8 mouse cellular contexts compared by ENCODE assay signal in genomic region chr14:56886594-56887513, GRCm38 (mm10). TPM values are rescaled to one million over a fixed set of nuclear protein-coding genes. Genes with fewer than 3 reads are reported as not detected.
DNase-seq lines count a peak whose midpoint lies in the region; ATAC-seq and TF ChIP-seq lines count a peak whose summit lies in the region.
"Not testable (repeated sequence)": the region's sequence is repeated elsewhere in the genome, so short reads cannot be mapped to it uniquely, and the experiment has no call there.

Zmym2 (plus strand) TSS chr14:56886653.

- TF ChIP-seq POLR2A in MEL (IDR thresholded peaks at IDR 0.05; ENCODE audit: control insufficient read depth in 1 of 2, insufficient read depth in 1 of 2, low read depth in 1 of 2, low read length in 2 of 2, poor library complexity in 1 of 2), result 0 out of 4 replicates have a peak, but pooled peaks of 1 of the 2 experiments have one; percentile 5
- not testable (repeated sequence) for TF ChIP-seq POLR2A in cerebellum, adult 2 months (IDR thresholded peaks at IDR 0.05; ENCODE audit: borderline replicate concordance, insufficient read depth, low read length)

- WGBS in cerebellum, adult 2 months, result 1% methylated on average over 39 of the region's 87 CpGs
- WGBS in forebrain, postnatal 0 days, result 2% methylated on average over 44 of the region's 87 CpGs
- WGBS in lung, embryonic 14.5 days, result under 1% methylated on average over 48 of the region's 87 CpGs

- H3K36me3 ChIP-seq in MEL (ENCODE audit: control insufficient read depth in 1 of 2, insufficient read depth in 2 of 2, low read length in 2 of 2), result peaks cover 4 to 17% of the 10 kb centered on the region in 2 experiments; a peak in 3 of 4 replicates
- not testable (repeated sequence) for H3K36me3 ChIP-seq in forebrain, postnatal 0 days (ENCODE audit: insufficient read depth)
- H3K36me3 ChIP-seq in lung, embryonic 14.5 days (ENCODE audit: insufficient read depth), result peaks cover 28% of the 10 kb centered on the region

- intact Hi-C loops in heart, postnatal 36 days (cut with DNase I), result loop anchor here (5.0 to 10.0 kb wide), 3 partner anchors 110 to 312 kb away; partner anchors contain the start of genes Cenpj, Mphosph8, Parp4 and Pspc1

- peak within 1 kb of the TSS; percentile 98 for H3K9ac ChIP-seq in MEL (ENCODE audit: control insufficient read depth, low read depth, low read length, poor library complexity, severe bottlenecking)
- H3K9ac ChIP-seq in forebrain, postnatal 0 days, result peak within 1 kb of the TSS; percentile 95
- peak within 1 kb of the TSS; percentile 96 for H3K9ac ChIP-seq in lung, embryonic 14.5 days

- not testable (repeated sequence) for H3K9me3 ChIP-seq in MEL (replicated peaks; ENCODE audit: insufficient read depth, low read length); forebrain, postnatal 0 days (ENCODE audit: low read length); lung, embryonic 14.5 days (ENCODE audit: low read depth, low read length)

- not testable (repeated sequence) for H3K27me3 ChIP-seq in MEL (ENCODE audit: control insufficient read depth in 1 of 2, insufficient read depth in 2 of 2, low read length in 2 of 2); cerebellum, adult 2 months (ENCODE audit: control insufficient read depth, insufficient read depth, low read length); forebrain, postnatal 0 days (ENCODE audit: insufficient read depth, low read length); lung, embryonic 14.5 days (ENCODE audit: insufficient read depth, low read length)

- H3K27ac ChIP-seq in MEL (ENCODE audit: control insufficient read depth, low read depth, low read length), result peak within 1 kb of the TSS; percentile 95
- H3K27ac ChIP-seq in cerebellum, adult 2 months (ENCODE audit: insufficient read depth, low read length), result peak within 1 kb of the TSS; percentile 97
- H3K27ac ChIP-seq in forebrain, postnatal 0 days (ENCODE audit: low read depth, low read length), result peak within 1 kb of the TSS; percentile 99
- peak within 1 kb of the TSS; percentile 99 for H3K27ac ChIP-seq in lung, embryonic 14.5 days (ENCODE audit: low read depth)

- H3K4me2 ChIP-seq in forebrain, postnatal 0 days (ENCODE audit: low read depth), result peak within 1 kb of the TSS; percentile 65
- H3K4me2 ChIP-seq in lung, embryonic 14.5 days, result peak within 1 kb of the TSS; percentile 86

- TF ChIP-seq CTCF in MEL (IDR thresholded peaks at IDR 0.05 in 2 of 3, conservative IDR thresholded peaks at IDR 0.05 in 1 of 3; ENCODE audit: control insufficient read depth in 1 of 3, insufficient read depth in 1 of 3, low read depth in 2 of 3, low read length in 3 of 3, poor library complexity in 1 of 3, severe bottlenecking in 1 of 3), result peak; percentile 44 to 54 (median 54)
- peak; percentile 34 for TF ChIP-seq CTCF in cerebellum, adult 2 months (IDR thresholded peaks at IDR 0.05; ENCODE audit: borderline replicate concordance, insufficient read depth, low read depth, low read length)
- peak; percentile 60 for TF ChIP-seq CTCF in forebrain, postnatal 0 days (IDR thresholded peaks at IDR 0.05; ENCODE audit: low read depth)
- peak; percentile 62 for TF ChIP-seq CTCF in lung, embryonic 14.5 days (IDR thresholded peaks at IDR 0.05; ENCODE audit: low read depth)

- not testable (repeated sequence) for TF ChIP-seq RAD21 in MEL (IDR thresholded peaks at IDR 0.05; ENCODE audit: low read depth, low read length)

- peak within 1 kb of the TSS; percentile 66 to 79 for H3K4me3 ChIP-seq in MEL (ENCODE audit: control insufficient read depth in 1 of 2, insufficient read depth in 1 of 2, low read depth in 2 of 2, low read length in 2 of 2)
- peak within 1 kb of the TSS; percentile 94 for H3K4me3 ChIP-seq in cerebellum, adult 2 months (replicated peaks; ENCODE audit: insufficient read depth, low read depth, low read length)
- peak within 1 kb of the TSS; percentile 71 for H3K4me3 ChIP-seq in forebrain, postnatal 0 days (ENCODE audit: low read depth, low read length)
- peak within 1 kb of the TSS; percentile 85 for H3K4me3 ChIP-seq in lung, embryonic 14.5 days (ENCODE audit: low read depth, low read length)

- not testable (repeated sequence) for H3K4me1 ChIP-seq in MEL (ENCODE audit: control insufficient read depth in 1 of 2, insufficient read depth in 2 of 2, low read length in 2 of 2); cerebellum, adult 2 months (ENCODE audit: control insufficient read depth, insufficient read depth, low read length); lung, embryonic 14.5 days (ENCODE audit: insufficient read depth)
- H3K4me1 ChIP-seq in forebrain, postnatal 0 days (ENCODE audit: insufficient read depth), result peaks cover 12% of the 10 kb centered on the region

- TF ChIP-seq EP300 in MEL (IDR thresholded peaks at IDR 0.05; ENCODE audit: low read depth in 1 of 2, low read length in 2 of 2), result not testable (repeated sequence)

- H3K79me2 ChIP-seq in MEL (ENCODE audit: control insufficient read depth, insufficient read depth, low read length, poor library complexity), result peaks cover 27% of the 10 kb centered on the region

- peak; percentile 86 for DNase-seq in MEL (ENCODE audit: low read depth, low spot score)
- DNase-seq in cerebellum, adult 2 months, result peak; percentile 70 to 79
- DNase-seq in forebrain, postnatal 0 days, result peak; percentile 82
- peak; percentile 72 to 88 for DNase-seq in heart, postnatal 36 days
- DNase-seq in layer of hippocampus, adult 8-10 months (ENCODE audit: low spot score in 2 of 2), result peak; percentile 61 to 70
- DNase-seq in lung, embryonic 14.5 days, result peak; percentile 80
- DNase-seq in testis, postnatal 14 days (ENCODE audit: low spot score), result peak; percentile 80

- peak; percentile 13 for ATAC-seq in forebrain, postnatal 0 days
- ATAC-seq in lung, embryonic 14.5 days (ENCODE audit: insufficient read depth), result peak; percentile 22
- ATAC-seq in neutrophil, adult 5-6 weeks (ENCODE audit: extremely low read depth, insufficient number of reproducible peaks, low FRiP score, poor library complexity, severe bottlenecking), result peak; percentile 44

TF ChIP-seq in MEL, 35 proteins besides CTCF, POLR2A, EP300 and RAD21:
- peak; percentile 18; the same call in 1 of the 2 replicates for TF ChIP-seq SIN3A (IDR thresholded peaks at IDR 0.05; ENCODE audit: low read length)
- TF ChIP-seq MAZ (IDR thresholded peaks at IDR 0.05; ENCODE audit: low read depth, low read length), result peak; percentile 39; the same call in 1 of the 2 replicates
- TF ChIP-seq TBP (IDR thresholded peaks at IDR 0.05; ENCODE audit: low read depth, low read length), result 0 out of 2 replicates have a peak, but pooled peaks have one; percentile 26
- 0 out of 2 replicates have a peak, but pooled peaks have one; percentile 80 for TF ChIP-seq UBTF (IDR thresholded peaks at IDR 0.05; ENCODE audit: borderline replicate concordance, insufficient read depth, low read depth, low read length)

RNA-seq across cellular contexts. Expression of gene Zmym2, which starts in this region (rescaled TPM):
- total RNA-seq in MEL (2012; rRNA removed), result 9.8 and 12.2 TPM in 2 replicates
- 100 to 1,000 TPM in 1 of 2 experiments, 10 to 100 TPM in 1; 27.7 to 407 TPM for polyA plus RNA-seq in MEL (2012; ENCODE audit: insufficient read depth in 1 of 2, insufficient read length in 2 of 2, low read depth in 1 of 2, low replicate concordance in 2 of 2, missing spikeins in 1 of 2)
- 41.5 and 44.3 TPM in 2 replicates for polyA plus RNA-seq in cerebellum, adult 2 months (2012; rRNA removed)
- 55.5 and 79.9 TPM in 2 replicates for total RNA-seq in forebrain, postnatal 0 days (2014; rRNA removed)
- 24.2 and 29.9 TPM in 2 replicates for polyA plus RNA-seq in forebrain, postnatal 0 days (2015; fragmentation: Nextera tagmentation; extraction: Ambion mirVana)
- 10 to 100 TPM; 33.3 to 42.0 TPM for total RNA-seq in heart, postnatal 36 days (2021)
- total RNA-seq in layer of hippocampus, adult 8-10 months (2022), result 100 to 1,000 TPM in 1 of 4 experiments, 10 to 100 TPM in 3; 92.2 to 100 (median 97.3) TPM
- 45.1 and 49.5 TPM in 2 replicates for polyA plus RNA-seq in lung, embryonic 14.5 days (2014; fragmentation: Nextera tagmentation; extraction: Ambion mirVana)
- total RNA-seq in neutrophil, adult 5-6 weeks (2017), result 94.5 and 110 TPM in 2 replicates

Comparison
In these comparisons a context has a peak if more than half of its experiments do, and no peak if none do; other contexts are left out.
1. Peak in every context shown above with its lines: DNase-seq, ATAC-seq, H3K4me3 ChIP-seq and H3K27ac ChIP-seq.